Mouse (Mus musculus) thymus, adult 2 months (tissue): ENCODE measurements around the gene Wdr86. TPM values are rescaled to one million over a fixed set of nuclear protein-coding genes. Genes with fewer than 3 reads are reported as not detected.

Source experiments
- DNase-seq: peaks from one replicate; pipeline ENCODE4 v3.0.0; 2021
- H3K27ac ChIP-seq: fragments of 200-500 bp; 2 replicates; pipeline ENCODE4 v1.5.1; 2012; ENCODE audit warnings: low read length, control low read depth; ENCODE audit not compliant: control insufficient read depth, insufficient read depth
- H3K27me3 ChIP-seq: fragments of 200-500 bp; 2 replicates; pipeline ENCODE4 v1.6.1; 2012; ENCODE audit warnings: mild to moderate bottlenecking, low read length, moderate library complexity, mixed read lengths; ENCODE audit not compliant: control insufficient read depth, insufficient read depth
- H3K36me3 ChIP-seq: fragments of 200-500 bp; 2 replicates; pipeline ENCODE4 v1.6.1; 2012; ENCODE audit warnings: mild to moderate bottlenecking, low read length, moderate library complexity; ENCODE audit not compliant: control insufficient read depth, insufficient read depth
- H3K4me1 ChIP-seq: fragments of 200-500 bp; replicated peaks from 2 replicates; pipeline ENCODE4 v1.6.1; 2012; ENCODE audit warnings: low read length; ENCODE audit not compliant: control insufficient read depth, insufficient read depth
- H3K4me3 ChIP-seq: fragments of 200-500 bp; 2 replicates; pipeline ENCODE4 v1.5.1; 2012; ENCODE audit warnings: mild to moderate bottlenecking, low read length, control low read depth, moderate library complexity; ENCODE audit not compliant: control insufficient read depth, insufficient read depth
- CTCF ChIP-seq: fragments of 200-500 bp; IDR thresholded peaks from 2 replicates; pipeline ENCODE4 v1.5.1; 2012; ENCODE audit warnings: mild to moderate bottlenecking, control low read depth, low read length, moderate library complexity, borderline replicate concordance; ENCODE audit not compliant: control insufficient read depth, poor library complexity, insufficient read depth; ENCODE audit errors: extremely low read depth
- POLR2A ChIP-seq: fragments of 200-500 bp; IDR thresholded peaks from 2 replicates; pipeline ENCODE4 v1.6.1; 2012; ENCODE audit warnings: mild to moderate bottlenecking, low read length, control low read depth, moderate library complexity; ENCODE audit not compliant: control insufficient read depth, poor library complexity, insufficient read depth; ENCODE audit errors: extremely low read depth
- WGBS: fragments of 180-500 bp; shearing (Covaris S2); methylation state at CpG from one replicate; pipeline ENCODE4 v1.1.7; 2018; 5-methylcytosine and 5-hydroxymethylcytosine counted together
- polyA plus RNA-seq: library from polyadenylated mRNA; depleted of rRNA; stranded (reverse); fragments of >200 nt; gene quantifications from 2 replicates; pipeline ENCODE4 v1.2.3, GENCODE M21; 2012

Gene Wdr86
- polyA plus RNA-seq, 1 experiment = 6.8 TPM

DNA sequence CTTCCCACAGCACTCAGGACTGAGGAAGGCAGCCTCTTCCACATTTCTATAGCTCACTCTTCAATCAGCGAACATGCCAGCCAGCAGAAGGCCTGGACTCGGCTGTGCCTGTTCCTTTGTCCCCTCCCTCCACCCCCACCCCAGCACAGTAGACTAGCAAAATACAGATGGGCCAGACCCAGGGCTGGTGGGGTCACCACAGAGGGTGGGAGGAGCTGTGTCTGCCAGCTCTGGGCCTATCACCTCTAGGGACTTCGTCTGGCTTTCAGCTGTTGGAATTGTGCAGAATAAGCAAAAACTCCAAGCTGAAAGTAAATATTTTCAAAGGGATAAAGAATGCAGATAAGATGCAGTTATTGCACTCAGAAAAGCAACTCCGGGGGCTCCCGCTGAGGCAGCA, 5.7 kb downstream of the Wdr86 start:
- no peak for DNase-seq
- H3K27me3 ChIP-seq = no peaks in the 10 kb centered on the region
- peaks cover 17% of the 10 kb centered on the region for H3K4me1 ChIP-seq
- H3K27ac ChIP-seq = no peak overlapping the region
- 76% methylated on average over 5 of the region's 5 CpGs for WGBS
- TF ChIP-seq POLR2A (no peak), CTCF (no peak)
- H3K4me3 ChIP-seq = no peak overlapping the region
- no peaks in the 10 kb centered on the region for H3K36me3 ChIP-seq

DNA sequence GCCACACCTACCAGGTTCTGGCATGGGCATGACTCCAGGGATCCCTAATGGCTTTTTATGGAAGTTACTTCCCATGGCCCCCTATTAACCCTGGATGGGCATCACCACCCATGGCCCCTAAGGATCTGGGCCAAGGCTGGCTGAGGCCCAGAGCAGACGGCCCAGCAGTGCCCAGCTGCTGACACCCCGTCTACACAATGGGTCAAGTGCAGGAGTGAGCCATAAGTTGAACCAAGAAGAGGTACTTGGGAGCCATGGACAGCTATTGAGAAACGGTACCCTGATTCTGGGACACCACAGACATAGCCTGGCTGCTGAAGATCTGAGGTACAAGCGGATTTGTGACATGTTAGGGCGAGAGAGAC, 6.3 kb downstream of the Wdr86 start:
- Histone ChIP-seq H3K36me3 (no peaks in the 10 kb centered on the region), H3K4me1 (peaks cover 17% of the 10 kb centered on the region), H3K27ac (no peak overlapping the region), H3K4me3 (no peak overlapping the region), H3K27me3 (no peaks in the 10 kb centered on the region)
- no peak for TF ChIP-seq POLR2A
- TF ChIP-seq CTCF = no peak
- WGBS = 53% methylated on average over 5 of the region's 5 CpGs
- no peak for DNase-seq

DNA sequence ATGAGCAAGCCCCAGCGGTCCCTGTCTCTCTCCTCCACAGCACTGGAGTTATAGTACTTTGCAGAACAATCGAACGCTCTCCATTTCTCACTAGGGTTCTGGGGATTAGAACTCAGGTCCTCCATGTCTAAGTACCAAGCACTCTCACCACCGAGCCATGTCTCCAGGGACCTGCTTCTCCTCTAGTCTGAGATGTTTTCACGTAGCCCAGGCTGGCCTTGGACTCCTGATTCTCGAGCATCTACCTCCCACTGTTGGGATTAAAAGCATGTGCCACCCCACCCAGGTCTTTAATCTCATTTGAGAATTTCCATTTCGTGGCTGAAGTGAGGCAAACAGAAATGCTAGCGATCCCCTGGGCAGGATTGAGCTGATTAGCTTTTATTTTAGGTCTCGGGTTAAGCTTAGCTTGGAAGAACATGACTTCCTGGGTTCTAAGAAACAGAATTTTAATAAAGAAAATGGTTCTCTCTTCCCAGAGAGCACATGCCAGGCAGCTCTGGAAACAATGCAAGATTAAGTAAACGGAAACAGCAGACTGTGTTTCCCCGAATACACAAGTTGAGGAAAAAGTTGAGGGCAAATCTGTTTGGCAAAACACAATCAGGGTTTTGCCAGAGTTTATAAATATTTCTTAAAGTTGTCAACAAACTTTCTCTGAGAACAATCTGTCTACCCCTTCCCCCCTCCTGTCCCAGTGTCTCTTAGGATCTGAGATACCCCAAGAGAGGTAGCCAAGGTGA, 6.8 kb downstream of the Wdr86 start:
- no peak overlapping the region for H3K4me3 ChIP-seq
- H3K4me1 ChIP-seq = peaks cover 17% of the 10 kb centered on the region
- no peak overlapping the region for H3K27ac ChIP-seq
- DNase-seq = no peak
- WGBS = 89% methylated on average over 11 of the region's 11 CpGs
- no peaks in the 10 kb centered on the region for H3K27me3 ChIP-seq
- no peaks in the 10 kb centered on the region for H3K36me3 ChIP-seq
- TF ChIP-seq CTCF (no peak), POLR2A (no peak)

DNA sequence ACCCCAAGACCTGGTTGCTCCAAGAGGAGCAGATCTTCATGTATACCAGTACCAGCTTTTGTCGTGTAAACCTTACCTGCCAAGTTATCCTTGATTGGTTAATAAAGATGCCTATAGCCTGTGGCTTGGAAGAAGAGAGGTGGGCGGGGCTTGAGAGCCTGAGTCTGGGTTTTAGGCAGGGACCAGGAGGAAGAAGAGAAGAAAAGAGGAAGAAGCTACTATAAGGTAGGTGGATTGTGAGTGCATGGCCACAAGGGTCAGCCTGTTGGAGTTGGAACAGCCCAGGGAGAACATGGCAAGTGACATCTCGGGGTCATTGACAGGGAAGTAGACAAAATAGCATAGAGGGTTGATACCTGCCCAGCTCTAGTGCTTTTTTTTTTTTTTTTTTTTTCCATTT, 10.7 kb downstream of the Wdr86 start:
- 84% methylated on average over 3 of the region's 3 CpGs for WGBS
- TF ChIP-seq POLR2A (no peak), CTCF (no peak)
- no peak for DNase-seq
- H3K4me3 ChIP-seq = no peak overlapping the region
- peaks cover 9% of the 10 kb centered on the region for H3K4me1 ChIP-seq
- H3K27me3 ChIP-seq = no peaks in the 10 kb centered on the region
- no peaks in the 10 kb centered on the region for H3K36me3 ChIP-seq
- no peak overlapping the region for H3K27ac ChIP-seq

GRCm38 (mm10) chr5:24718076-24718475, 12.5 kb downstream of the Wdr86 start:
- Histone ChIP-seq H3K4me1 (no peaks in the 10 kb centered on the region), H3K4me3 (no peak overlapping the region), H3K27me3 (no peaks in the 10 kb centered on the region), H3K27ac (no peak overlapping the region), H3K36me3 (no peaks in the 10 kb centered on the region)
- 94% methylated on average over 6 of the region's 6 CpGs for WGBS
- TF ChIP-seq CTCF = no peak
- TF ChIP-seq POLR2A = no peak
- no peak for DNase-seq

- Histone ChIP-seq H3K27me3 (no peaks in the 10 kb centered on the region), H3K36me3 (peaks cover 29% of the 10 kb centered on the region), H3K27ac (no peak overlapping the region), H3K4me1 (no peaks in the 10 kb centered on the region), H3K4me3 (no peak overlapping the region)
- no peak for TF ChIP-seq CTCF
- no peak for TF ChIP-seq POLR2A
- no peak for DNase-seq
- WGBS = 93% methylated on average over 6 of the region's 6 CpGs
These were observed 16.5 kb downstream of the Wdr86 start for GRCm38 (mm10) chr5:24713987-24714386.

GRCm38 (mm10) chr5:24713199-24713598, 17.3 kb downstream of the Wdr86 start:
- H3K4me3 ChIP-seq = no peak overlapping the region
- 82% methylated on average over 2 of the region's 2 CpGs for WGBS
- peaks cover 37% of the 10 kb centered on the region for H3K36me3 ChIP-seq
- no peaks in the 10 kb centered on the region for H3K4me1 ChIP-seq
- no peak for TF ChIP-seq POLR2A
- H3K27ac ChIP-seq = no peak overlapping the region
- DNase-seq = no peak
- H3K27me3 ChIP-seq = no peaks in the 10 kb centered on the region
